Mouse (Mus musculus) spleen, postnatal 36 days (tissue): ENCODE measurements around the gene Gucy2e.
A peak's percentile ranks its signal among the peaks of the same experiment; 100 is the strongest.

ENCODE experiments used
- DNase-seq, 2 experiments: peaks; one replicate each; pipeline ENCODE4 v3.0.0; 2022; ENCODE audit warnings: low spot score in 2 of 2, mixed read lengths in 1 of 2

The Gucy2e gene

GRCm38 (mm10) chr11:69236926-69237260 is at the start of gene Gucy2e:
Gene Gucy2e, minus strand, starts transcription at chr11:69237036.
- DNase-seq: no peak

DNA sequence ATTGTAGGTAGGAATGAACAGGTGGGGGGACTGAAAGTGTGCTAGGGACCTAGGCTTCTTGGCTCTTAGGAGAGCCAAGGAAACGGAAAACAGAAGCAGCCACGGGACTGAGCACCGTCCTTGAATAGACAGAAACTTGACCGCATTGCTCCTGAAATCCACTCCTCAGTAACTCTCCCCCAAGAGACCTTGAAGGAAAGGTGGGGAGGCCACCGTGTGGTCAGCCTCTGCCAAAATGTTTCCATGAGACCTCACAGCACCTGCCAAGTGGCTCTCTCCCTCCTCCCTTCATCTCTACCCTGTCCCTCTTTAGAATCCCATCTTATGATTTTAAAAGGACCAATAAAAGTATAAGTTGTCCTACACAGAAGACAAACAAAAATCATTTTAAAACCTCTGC is 40.4 kb upstream of the Gucy2e start:
- no peak for DNase-seq

GRCm38 (mm10) chr11:69276081-69276480 is 39.2 kb upstream of the Gucy2e start:
- no peak for DNase-seq

GRCm38 (mm10) chr11:69275650-69276049 is 38.8 kb upstream of the Gucy2e start:
- no peak for DNase-seq

GRCm38 (mm10) chr11:69272122-69272740 is 35.4 kb upstream of the Gucy2e start:
- peak; percentile 57 to 77 for DNase-seq

DNA sequence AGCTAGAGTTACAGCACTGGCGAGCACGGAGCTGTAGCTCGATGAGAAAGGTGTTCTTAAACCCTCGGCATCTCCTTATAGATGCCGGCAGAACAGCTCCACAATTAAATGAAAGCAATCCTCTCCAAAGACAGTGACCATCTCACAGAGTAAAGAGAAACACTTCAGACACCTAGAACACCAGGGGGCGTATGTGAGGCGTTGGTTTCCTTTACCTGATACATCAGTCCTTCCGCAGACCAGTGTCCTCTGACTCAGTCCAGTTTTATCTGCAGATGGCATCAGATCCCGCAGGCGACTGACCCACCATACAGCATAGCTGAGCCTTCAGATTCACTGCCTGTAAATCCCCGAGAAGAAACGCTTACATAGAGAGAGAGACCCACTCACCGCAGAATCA is 32.7 kb upstream of the Gucy2e start:
- DNase-seq: peak; percentile 58 to 60

GRCm38 (mm10) chr11:69268100-69268499 is 31.3 kb upstream of the Gucy2e start:
- DNase-seq: no peak

DNA sequence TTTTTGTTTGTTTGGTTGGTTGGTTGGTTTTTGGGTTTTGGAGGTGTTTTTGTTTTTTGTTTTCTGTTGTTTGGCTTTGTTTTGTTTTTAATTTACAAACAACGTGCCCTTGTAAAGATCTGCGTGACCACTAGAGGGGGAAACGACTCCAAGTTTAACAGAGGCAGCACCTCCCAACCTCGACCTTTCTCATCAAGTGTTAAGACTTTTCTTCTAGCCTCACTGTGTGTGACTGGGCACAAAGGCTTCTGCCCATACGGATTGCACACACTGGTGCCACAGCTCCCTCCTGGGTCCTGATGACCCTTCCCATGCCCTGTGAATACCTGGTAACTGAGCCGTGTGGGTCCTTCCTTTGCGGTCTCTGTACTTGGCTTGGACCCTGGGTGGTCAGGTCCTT is 30.5 kb upstream of the Gucy2e start:
- DNase-seq: no peak

GRCm38 (mm10) chr11:69266253-69266652 is 29.4 kb upstream of the Gucy2e start:
- peak; percentile 60 to 65 for DNase-seq

DNA sequence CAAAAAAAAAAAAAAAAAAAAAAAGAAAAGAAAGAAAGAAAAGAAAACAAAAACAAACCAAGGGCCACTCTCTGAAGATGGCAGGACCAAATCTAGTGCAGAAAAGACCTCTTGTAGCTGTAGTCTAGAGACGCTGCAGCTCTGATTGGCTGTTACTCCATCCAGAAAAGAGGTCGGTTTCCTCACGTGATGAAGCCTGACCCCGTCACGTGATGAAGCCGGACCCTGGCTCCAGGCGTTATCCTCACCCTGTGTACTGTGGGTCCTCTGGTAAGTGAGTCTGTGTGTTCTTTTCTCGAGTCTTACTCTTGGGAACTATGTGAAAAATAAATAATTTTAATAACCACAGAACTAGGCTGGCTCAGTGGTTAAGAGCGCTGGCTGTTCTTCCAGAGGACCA is 28.6 kb upstream of the Gucy2e start:
- DNase-seq: no peak

DNA sequence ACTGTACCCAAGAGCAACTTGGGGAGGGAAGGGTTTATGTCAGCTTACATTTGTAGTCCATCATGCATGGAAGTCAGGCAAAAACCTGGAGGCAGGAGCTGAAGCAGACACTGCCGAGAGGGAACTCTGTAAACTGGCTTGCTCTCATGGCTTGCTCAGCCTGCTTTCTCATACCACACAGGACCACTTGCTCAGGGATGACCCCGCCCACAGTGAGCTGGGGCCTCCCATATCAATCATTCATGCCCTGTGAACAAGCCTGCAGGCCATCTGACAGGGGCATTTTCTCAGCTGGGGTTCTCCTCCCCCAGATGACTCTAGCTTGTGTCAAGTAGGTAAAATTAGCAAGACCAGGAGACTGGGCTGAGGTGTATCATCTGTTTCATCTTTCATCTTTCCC is 27.4 kb upstream of the Gucy2e start:
- DNase-seq: no peak

- no peak for DNase-seq
These were observed 23.3 kb upstream of the Gucy2e start for GRCm38 (mm10) chr11:69260111-69260510.

DNA sequence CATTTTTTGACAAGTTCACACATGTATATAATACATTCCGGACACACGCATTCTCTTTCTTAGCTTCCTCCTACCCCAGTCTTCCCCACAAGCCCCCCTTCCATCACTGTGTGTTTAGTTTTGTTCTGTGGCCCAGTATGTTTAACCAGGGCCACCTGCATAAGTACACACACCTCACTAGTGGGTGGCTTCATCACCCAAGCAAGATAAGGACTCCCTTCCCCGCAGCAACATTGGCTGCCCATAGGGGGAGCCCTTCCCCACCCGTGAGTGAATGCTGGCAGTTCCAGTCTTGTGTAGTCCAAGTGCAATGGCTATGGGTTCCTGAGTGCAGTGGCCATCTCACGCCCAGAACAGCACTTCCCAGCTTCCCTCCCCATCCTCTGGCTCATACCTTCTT is 21.5 kb upstream of the Gucy2e start:
- peak; percentile 43 to 48 for DNase-seq

DNA sequence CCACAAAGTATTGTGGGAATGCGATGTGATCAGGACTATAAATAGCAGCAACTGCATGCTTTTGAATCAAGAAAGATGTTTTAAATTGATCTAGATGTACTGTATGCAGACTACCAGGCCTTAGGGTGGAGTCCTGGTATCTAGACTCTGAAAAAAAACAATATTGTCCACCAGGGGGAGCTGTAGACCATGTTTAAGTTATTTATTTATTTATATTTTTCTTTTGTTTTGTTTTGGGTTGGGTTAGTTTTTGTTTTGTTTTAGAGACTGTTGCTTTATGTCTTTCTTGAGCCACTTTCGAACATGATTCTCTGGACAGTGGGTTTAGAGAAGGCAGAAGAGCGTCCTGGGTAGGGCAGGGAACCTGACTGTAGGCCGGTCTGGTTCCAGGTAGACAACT is 21.0 kb upstream of the Gucy2e start:
- peak in 1 of 2 experiments; percentile 18 for DNase-seq

DNA sequence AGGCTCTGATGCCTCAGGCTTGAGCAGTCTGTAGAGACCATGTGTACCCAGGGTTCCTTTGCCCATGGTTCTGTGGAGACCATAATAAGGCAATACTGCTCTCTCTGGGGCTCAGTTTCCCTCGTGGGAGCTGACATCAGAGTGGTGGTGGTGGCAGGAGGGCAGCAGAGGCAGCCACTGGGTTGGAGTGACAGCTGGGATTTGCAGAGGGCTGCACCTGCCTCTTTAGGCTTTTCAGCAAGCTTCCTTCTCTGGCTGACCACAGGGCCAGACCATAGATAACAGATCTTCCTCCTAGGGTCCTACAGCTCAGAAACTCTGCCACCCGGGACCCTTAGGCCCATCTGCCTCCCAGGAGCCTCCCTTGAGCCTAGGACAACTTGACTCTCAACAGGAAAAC is 20.2 kb upstream of the Gucy2e start:
- no peak for DNase-seq

- no peak for DNase-seq
These were observed 18.0 kb upstream of the Gucy2e start for GRCm38 (mm10) chr11:69254808-69255207.

DNA sequence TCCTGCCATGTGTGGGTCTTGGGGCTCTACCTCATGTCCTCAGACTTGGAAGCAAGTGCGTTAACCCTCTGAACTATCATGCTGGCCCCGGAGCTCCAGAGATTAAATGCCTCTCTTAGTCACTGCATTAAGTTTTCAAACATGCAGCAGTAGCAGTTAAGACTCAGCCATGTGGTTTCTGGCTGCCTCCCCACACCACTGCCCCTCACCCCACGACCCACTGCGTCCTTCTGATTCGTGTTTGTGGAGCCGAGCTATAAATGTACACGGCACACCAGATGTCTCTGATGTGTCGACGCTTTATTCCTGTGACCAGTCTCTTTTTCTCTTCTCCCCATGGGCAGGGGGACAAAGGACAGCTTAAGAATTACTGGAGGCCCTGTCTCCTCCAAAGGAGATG is 16.3 kb upstream of the Gucy2e start:
- DNase-seq: no peak

- DNase-seq: no peak
These were observed 15.1 kb upstream of the Gucy2e start for GRCm38 (mm10) chr11:69251953-69252352.

- DNase-seq: no peak
These were observed 14.5 kb upstream of the Gucy2e start for GRCm38 (mm10) chr11:69251135-69251842.

DNA sequence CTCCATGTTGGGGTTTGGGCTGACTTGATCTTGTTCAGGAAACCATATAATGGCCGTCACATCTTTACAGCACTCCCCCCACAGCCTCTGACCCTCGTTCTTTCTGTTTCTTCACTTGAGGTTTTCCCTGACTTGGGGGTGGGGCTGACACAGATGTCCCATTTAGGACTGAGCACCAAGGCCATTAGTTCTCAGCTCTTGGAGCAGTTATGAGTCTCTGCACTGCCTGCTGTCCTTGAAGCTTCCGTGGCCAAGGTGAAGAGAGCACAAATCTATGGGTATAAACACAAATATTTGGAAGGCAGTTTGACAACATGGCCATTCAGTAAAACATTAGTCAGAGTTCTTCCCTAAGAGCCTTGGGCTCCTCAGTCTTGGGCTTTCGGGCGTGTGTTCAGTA is 13.3 kb upstream of the Gucy2e start:
- no peak for DNase-seq

DNA sequence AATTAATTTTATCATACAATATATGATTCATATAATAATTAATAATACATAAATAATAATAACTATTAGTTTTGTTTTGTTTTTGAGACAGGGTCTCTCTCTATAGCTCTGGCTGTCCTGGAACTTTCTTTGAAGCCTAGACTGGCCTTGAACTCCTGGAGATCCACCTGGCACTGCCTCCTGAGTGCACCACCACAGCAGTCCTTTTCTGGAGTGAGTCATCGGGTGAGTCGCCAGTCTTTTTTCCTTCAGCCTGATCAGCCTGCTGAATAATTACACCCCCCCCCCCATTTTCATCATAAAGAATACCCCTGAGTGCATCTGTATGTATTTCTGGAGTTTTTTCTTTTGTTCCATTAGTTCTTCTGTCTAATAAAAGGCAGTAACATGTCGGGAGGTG is 12.3 kb upstream of the Gucy2e start:
- DNase-seq: no peak

DNA sequence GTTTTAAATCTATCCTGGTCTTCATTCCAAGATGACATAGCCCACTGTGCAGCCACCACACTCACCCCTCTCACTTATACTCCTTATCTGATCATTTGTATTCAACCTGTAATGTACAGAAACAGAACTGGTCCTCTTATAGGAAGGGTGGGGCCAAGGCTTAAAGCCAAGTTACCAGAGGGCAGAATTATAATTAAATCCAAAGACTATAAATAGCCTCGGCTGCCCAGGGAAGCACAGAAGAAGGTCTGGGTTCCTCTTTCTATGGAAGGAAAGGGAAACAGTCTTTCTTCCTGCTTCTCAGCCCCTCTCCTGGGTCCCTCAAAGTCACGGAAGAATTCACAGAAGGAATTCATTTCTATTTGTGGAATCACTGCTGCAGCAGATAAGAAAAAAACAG is 8.8 kb upstream of the Gucy2e start:
- DNase-seq: peak in 1 of 2 experiments; percentile 22

- no peak for DNase-seq
These were observed 8.1 kb upstream of the Gucy2e start for GRCm38 (mm10) chr11:69244911-69245310.
